Mouse (Mus musculus): ENCODE results near the gene Sestd1. TPM values are rescaled to one million over a fixed set of nuclear protein-coding genes. Genes with fewer than 3 reads are reported as not detected.

The Sestd1 gene
- polyA plus RNA-seq, 1 experiment, result 31.9 TPM

DNA sequence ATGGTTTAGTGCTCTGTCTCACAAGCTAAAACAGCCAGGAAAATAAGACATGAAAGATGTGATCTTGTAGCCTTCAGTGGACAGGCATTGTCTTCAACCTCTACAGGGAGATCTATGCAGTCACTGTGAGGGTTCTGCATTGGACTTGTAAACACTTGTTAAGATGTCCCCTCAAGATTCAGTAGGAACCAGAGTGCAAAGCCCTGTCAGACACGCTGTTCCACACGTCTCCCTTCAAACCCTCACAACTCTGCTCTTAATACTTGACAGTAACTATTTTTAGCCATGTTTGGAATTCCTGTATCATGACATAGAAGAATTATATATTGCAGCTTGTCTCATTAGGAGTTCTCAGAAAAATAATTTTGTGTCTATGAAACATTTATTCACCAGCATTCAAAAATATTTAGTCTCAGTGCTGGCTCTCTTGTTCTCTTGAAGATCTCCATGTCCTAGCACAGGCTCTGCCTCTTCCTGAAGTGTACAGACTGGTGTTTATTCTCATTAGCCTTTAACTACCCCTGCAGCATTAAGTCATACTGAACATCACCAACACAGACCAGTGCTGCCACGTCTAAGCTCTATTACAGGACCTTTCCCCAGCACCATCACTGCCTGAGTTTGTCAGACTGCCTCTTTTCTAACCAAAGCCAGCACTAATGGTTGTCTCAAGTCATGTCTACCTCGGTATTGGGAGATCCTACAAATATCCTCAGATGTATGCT, 98.0 kb downstream of the Sestd1 start:
- no peak overlapping the region for H3K27ac ChIP-seq (ENCODE audit: insufficient read depth, low read length)
- no peaks in the 10 kb centered on the region for H3K27me3 ChIP-seq (ENCODE audit: control insufficient read depth, insufficient read depth, low read length)
- no peaks in the 10 kb centered on the region; the same call in 1 of the 2 replicates for H3K4me1 ChIP-seq (ENCODE audit: control insufficient read depth, insufficient read depth, low read length)
- no peak for TF ChIP-seq POLR2A (IDR thresholded peaks at IDR 0.05; ENCODE audit: borderline replicate concordance, insufficient read depth, low read length)
- TF ChIP-seq CTCF (IDR thresholded peaks at IDR 0.05; ENCODE audit: borderline replicate concordance, insufficient read depth, low read depth, low read length), result no peak
- no peak overlapping the region for H3K4me3 ChIP-seq (replicated peaks; ENCODE audit: insufficient read depth, low read depth, low read length)
- WGBS, result 86% methylated on average over 4 of the region's 4 CpGs
- DNase-seq, result no peak

DNA sequence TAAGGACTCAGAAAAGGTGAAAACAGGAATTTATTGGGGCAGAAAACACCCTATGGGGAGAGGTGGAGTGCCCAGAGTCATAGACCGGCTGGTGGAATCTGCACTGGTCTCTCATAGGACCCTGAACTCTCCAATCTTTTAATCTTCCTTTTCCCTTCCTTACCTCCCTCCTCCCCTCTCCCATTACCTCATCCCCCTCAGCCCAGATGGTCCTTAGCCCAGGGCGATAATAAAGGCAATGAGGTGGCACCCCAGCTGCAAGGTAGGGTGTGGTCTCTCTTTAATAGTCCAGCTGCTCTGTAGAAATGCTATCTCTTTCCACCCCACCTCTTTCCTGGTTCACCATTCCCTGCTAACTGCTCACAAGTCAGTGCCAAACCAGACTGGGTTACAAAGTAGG, 102.9 kb downstream of the Sestd1 start:
- Histone ChIP-seq H3K4me3 (replicated peaks; ENCODE audit: insufficient read depth, low read depth, low read length) (no peak overlapping the region), H3K27me3 (ENCODE audit: control insufficient read depth, insufficient read depth, low read length) (no peaks in the 10 kb centered on the region), H3K4me1 (ENCODE audit: control insufficient read depth, insufficient read depth, low read length) (0 out of 2 replicates have a peak, but pooled peaks cover 4% of the 10 kb centered on the region), H3K27ac (ENCODE audit: insufficient read depth, low read length) (no peak overlapping the region)
- 77% methylated on average over 2 of the region's 2 CpGs for WGBS
- TF ChIP-seq POLR2A (IDR thresholded peaks at IDR 0.05; ENCODE audit: borderline replicate concordance, insufficient read depth, low read length) (no peak), CTCF (IDR thresholded peaks at IDR 0.05; ENCODE audit: borderline replicate concordance, insufficient read depth, low read depth, low read length) (no peak)
- no peak for DNase-seq

DNA sequence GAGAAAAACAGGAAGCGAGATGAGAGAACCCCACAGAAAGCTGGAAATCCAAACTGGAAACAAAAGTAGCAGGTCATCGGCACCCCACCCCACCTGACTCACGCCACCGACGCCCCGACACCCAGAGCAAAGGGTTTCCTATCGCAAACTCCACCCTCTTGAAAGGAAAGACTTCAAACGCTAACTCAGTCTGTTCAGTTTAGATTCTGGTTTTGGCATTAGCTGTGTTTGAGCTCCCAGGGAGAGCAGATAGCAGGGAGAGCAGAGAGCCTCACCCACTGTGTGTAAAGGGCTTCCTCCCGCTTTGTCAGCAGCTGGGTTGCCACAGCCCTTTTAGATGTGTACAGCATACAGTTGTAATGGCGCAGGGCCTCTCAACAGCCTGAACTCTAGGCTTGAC, 104.0 kb downstream of the Sestd1 start:
- Histone ChIP-seq H3K4me3 (replicated peaks; ENCODE audit: insufficient read depth, low read depth, low read length) (no peak overlapping the region), H3K27ac (ENCODE audit: insufficient read depth, low read length) (no peak overlapping the region), H3K27me3 (ENCODE audit: control insufficient read depth, insufficient read depth, low read length) (no peaks in the 10 kb centered on the region), H3K4me1 (ENCODE audit: control insufficient read depth, insufficient read depth, low read length) (0 out of 2 replicates have a peak, but pooled peaks cover 12% of the 10 kb centered on the region)
- DNase-seq, result no peak
- 81% methylated on average over 10 of the region's 10 CpGs for WGBS
- TF ChIP-seq CTCF (IDR thresholded peaks at IDR 0.05; ENCODE audit: borderline replicate concordance, insufficient read depth, low read depth, low read length) (no peak), POLR2A (IDR thresholded peaks at IDR 0.05; ENCODE audit: borderline replicate concordance, insufficient read depth, low read length) (no peak)

DNA sequence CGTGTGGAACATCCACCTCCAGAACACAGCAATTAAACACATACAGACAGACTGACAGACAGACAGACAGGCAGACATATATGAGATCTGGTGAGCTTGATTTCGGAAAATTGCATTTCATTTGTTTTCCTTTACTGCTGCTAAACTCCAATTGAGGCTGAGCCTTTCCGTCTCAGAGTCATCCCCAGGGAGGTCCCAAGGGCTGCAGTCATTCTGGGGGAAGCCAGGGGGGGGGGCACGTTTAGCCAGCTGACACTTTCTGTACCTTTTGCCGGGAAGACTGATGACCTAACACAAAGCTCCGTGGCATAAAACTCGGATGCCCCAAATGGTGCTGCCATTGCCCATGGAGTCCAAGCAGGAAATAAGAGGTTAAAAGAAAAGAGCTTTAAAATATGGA, 105.0 kb downstream of the Sestd1 start:
- 70% methylated on average over 7 of the region's 7 CpGs for WGBS

DNA sequence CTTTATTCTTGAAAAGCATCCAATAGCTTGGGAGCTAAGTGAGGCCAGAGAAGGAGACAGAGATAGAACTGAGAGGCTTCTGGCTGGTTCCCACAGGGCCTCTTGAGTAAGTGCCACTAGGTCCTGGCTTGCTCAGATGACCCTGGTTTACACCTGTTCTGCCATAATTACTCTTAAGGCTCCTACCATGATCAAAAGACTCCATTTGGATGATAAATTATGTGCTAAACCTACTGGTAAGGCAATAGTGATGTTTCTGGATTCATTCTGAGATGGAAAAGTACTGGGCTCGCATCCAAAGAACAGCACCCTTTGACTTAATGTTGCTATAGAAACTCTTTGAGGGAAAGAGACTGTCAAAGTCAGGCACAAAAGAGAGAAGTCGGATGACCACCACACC, 106.1 kb downstream of the Sestd1 start:
- no peak for TF ChIP-seq POLR2A (IDR thresholded peaks at IDR 0.05; ENCODE audit: borderline replicate concordance, insufficient read depth, low read length)
- no peak for TF ChIP-seq CTCF (IDR thresholded peaks at IDR 0.05; ENCODE audit: borderline replicate concordance, insufficient read depth, low read depth, low read length)
- no peak overlapping the region for H3K27ac ChIP-seq (ENCODE audit: insufficient read depth, low read length)
- H3K4me3 ChIP-seq (replicated peaks; ENCODE audit: insufficient read depth, low read depth, low read length), result no peak overlapping the region
- WGBS, result 53% methylated on average over 2 of the region's 2 CpGs
- peaks cover 17% of the 10 kb centered on the region; the same call in 1 of the 2 replicates for H3K4me1 ChIP-seq (ENCODE audit: control insufficient read depth, insufficient read depth, low read length)
- DNase-seq, result peak in 1 of 2 experiments; percentile 9
- no peaks in the 10 kb centered on the region for H3K27me3 ChIP-seq (ENCODE audit: control insufficient read depth, insufficient read depth, low read length)

More for the DNA sequence above, 105.0 kb downstream of the Sestd1 start:
- TF ChIP-seq POLR2A (IDR thresholded peaks at IDR 0.05; ENCODE audit: borderline replicate concordance, insufficient read depth, low read length) (no peak), CTCF (IDR thresholded peaks at IDR 0.05; ENCODE audit: borderline replicate concordance, insufficient read depth, low read depth, low read length) (no peak)
- no peak overlapping the region for H3K4me3 ChIP-seq (replicated peaks; ENCODE audit: insufficient read depth, low read depth, low read length)
- H3K4me1 ChIP-seq (ENCODE audit: control insufficient read depth, insufficient read depth, low read length), result 0 out of 2 replicates have a peak, but pooled peaks cover 12% of the 10 kb centered on the region
- H3K27ac ChIP-seq (ENCODE audit: insufficient read depth, low read length), result no peak overlapping the region
- no peak for DNase-seq
- H3K27me3 ChIP-seq (ENCODE audit: control insufficient read depth, insufficient read depth, low read length), result no peaks in the 10 kb centered on the region

DNA sequence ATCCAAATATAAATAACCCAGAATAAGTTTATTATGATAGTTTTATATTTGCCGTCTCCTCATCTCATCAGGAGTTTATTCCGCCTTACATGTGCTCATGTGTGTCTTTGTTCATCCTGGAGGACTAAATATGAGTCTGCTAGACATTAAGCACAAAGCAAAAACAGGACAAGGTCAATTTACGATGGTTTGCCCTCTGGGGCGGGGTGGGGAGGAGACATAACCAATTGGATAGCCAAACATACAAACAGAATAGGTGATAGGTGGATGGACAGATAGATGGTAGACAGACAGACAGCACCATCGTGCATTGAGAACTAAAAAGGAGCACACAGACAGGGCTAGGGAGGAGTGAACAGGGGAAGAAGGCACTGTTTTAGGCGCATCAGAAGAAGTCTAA, 106.6 kb downstream of the Sestd1 start:
- no peak for TF ChIP-seq POLR2A (IDR thresholded peaks at IDR 0.05; ENCODE audit: borderline replicate concordance, insufficient read depth, low read length)
- no peak for TF ChIP-seq CTCF (IDR thresholded peaks at IDR 0.05; ENCODE audit: borderline replicate concordance, insufficient read depth, low read depth, low read length)
- WGBS, result 93% methylated on average over 6 of the region's 6 CpGs
- H3K4me3 ChIP-seq (replicated peaks; ENCODE audit: insufficient read depth, low read depth, low read length), result no peak overlapping the region
- H3K4me1 ChIP-seq (ENCODE audit: control insufficient read depth, insufficient read depth, low read length), result peaks cover 17% of the 10 kb centered on the region; the same call in 1 of the 2 replicates
- no peak for DNase-seq
- H3K27ac ChIP-seq (ENCODE audit: insufficient read depth, low read length), result no peak overlapping the region; the same call in 1 of the 2 replicates
- H3K27me3 ChIP-seq (ENCODE audit: control insufficient read depth, insufficient read depth, low read length), result no peaks in the 10 kb centered on the region

DNA sequence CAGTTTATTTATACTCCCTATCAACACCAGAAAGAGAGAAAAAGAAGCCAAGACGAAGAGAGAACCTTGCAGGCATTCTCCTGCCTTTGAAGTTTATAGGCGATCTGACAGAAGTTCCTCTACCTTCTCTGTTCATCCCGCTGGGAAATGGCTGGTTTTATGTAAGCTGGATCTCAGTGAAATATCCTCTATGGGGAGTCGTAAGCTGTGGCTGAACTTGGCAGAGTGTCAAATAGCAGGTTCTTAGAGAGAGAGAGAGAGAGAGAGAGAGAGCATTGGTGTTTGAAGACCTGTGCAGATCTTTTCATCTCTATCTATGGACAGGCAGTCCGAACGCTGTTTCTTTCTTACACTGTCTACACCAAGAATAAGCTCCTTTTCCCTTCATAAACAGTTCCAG, 107.0 kb downstream of the Sestd1 start:
- no peak for DNase-seq
- no peaks in the 10 kb centered on the region for H3K27me3 ChIP-seq (ENCODE audit: control insufficient read depth, insufficient read depth, low read length)
- TF ChIP-seq CTCF (IDR thresholded peaks at IDR 0.05; ENCODE audit: borderline replicate concordance, insufficient read depth, low read depth, low read length) (no peak), POLR2A (IDR thresholded peaks at IDR 0.05; ENCODE audit: borderline replicate concordance, insufficient read depth, low read length) (no peak)
- 58% methylated on average over 6 of the region's 6 CpGs for WGBS
- H3K27ac ChIP-seq (ENCODE audit: insufficient read depth, low read length), result no peak overlapping the region
- no peak overlapping the region for H3K4me3 ChIP-seq (replicated peaks; ENCODE audit: insufficient read depth, low read depth, low read length)
- peaks cover 17% of the 10 kb centered on the region; the same call in 1 of the 2 replicates for H3K4me1 ChIP-seq (ENCODE audit: control insufficient read depth, insufficient read depth, low read length)

DNA sequence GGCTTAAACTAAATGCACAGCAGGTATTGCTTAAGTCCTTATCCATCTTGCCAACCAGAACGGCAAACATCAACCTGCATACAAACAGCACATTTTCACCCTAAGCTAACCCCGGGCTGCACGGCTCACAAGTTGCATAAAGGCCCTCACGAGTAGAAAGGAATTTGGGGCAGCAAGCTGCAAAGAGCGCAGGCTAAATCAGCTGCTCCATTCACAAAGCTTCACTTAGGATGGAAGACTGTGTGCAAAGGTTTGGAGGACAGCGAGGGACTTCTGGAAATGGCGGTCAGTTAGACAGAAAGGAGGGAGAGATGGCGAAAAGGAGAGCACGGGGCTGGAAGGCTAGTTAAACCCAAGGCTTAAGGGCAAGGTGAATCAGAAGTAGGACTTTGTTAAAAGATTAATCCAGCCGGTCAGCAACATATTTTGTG, 108.1 kb downstream of the Sestd1 start:
- H3K4me3 ChIP-seq (replicated peaks; ENCODE audit: insufficient read depth, low read depth, low read length), result no peak overlapping the region
- peak in 1 of 2 experiments; percentile 6 for DNase-seq
- H3K27me3 ChIP-seq (ENCODE audit: control insufficient read depth, insufficient read depth, low read length), result no peaks in the 10 kb centered on the region
- H3K4me1 ChIP-seq (ENCODE audit: control insufficient read depth, insufficient read depth, low read length), result peaks cover 17% of the 10 kb centered on the region; the same call in 1 of the 2 replicates
- TF ChIP-seq POLR2A (IDR thresholded peaks at IDR 0.05; ENCODE audit: borderline replicate concordance, insufficient read depth, low read length) (no peak), CTCF (IDR thresholded peaks at IDR 0.05; ENCODE audit: borderline replicate concordance, insufficient read depth, low read depth, low read length) (no peak)
- H3K27ac ChIP-seq (ENCODE audit: insufficient read depth, low read length), result peak overlapping the region; percentile 40; the same call in 1 of the 2 replicates
- 64% methylated on average over 10 of the region's 10 CpGs for WGBS
